9 mouse cellular contexts compared by ENCODE assay signal in genomic region chr1:134646261-134646962, GRCm38 (mm10). TPM values are rescaled to one million over a fixed set of nuclear protein-coding genes. Genes with fewer than 3 reads are reported as not detected.
A peak's percentile ranks its signal among the peaks of the same experiment; 100 is the strongest.
DNase-seq lines count a peak whose midpoint lies in the region; ATAC-seq and TF ChIP-seq lines count a peak whose summit lies in the region.
"Had no signal": no experiment of that assay in that cellular context is flagged by ENCODE, and none has a peak within 500 bp of the region (broad histone marks: within the 10 kb centered on the region; RNA-seq: fewer than 3 reads in every experiment).

Gene Syt2 (plus strand): TSS chr1:134646677.

- WGBS in forebrain, embryonic 15.5 days = 1% methylated on average over 54 of the region's 63 CpGs
- 1% methylated on average over 41 of the region's 63 CpGs for WGBS in intestine, postnatal 0 days
- WGBS in liver, adult 2 months = under 1% methylated on average over 63 of the region's 63 CpGs

- H3K4me1 ChIP-seq in forebrain, embryonic 15.5 days = peaks cover 16% of the 10 kb centered on the region
- H3K4me1 ChIP-seq in intestine, postnatal 0 days (replicated peaks; ENCODE audit: control insufficient read depth, insufficient read depth, low read length) = no peaks in the 10 kb centered on the region; the same call in 1 of the 2 replicates
- no peaks in the 10 kb centered on the region for H3K4me1 ChIP-seq in liver, adult 2 months (ENCODE audit: control insufficient read depth, insufficient read depth, low read length)

- H3K4me3 ChIP-seq in forebrain, embryonic 15.5 days = peak within 1 kb of the TSS; percentile 43
- H3K4me3 ChIP-seq in intestine, postnatal 0 days (ENCODE audit: low read depth, low read length) = peak within 1 kb of the TSS; percentile 54
- H3K4me3 ChIP-seq in liver, adult 2 months (ENCODE audit: insufficient read depth, low read depth, low read length) = peak within 1 kb of the TSS; percentile 42; the same call in 1 of the 2 replicates

- TF ChIP-seq CTCF in intestine, postnatal 0 days (IDR thresholded peaks at IDR 0.05; ENCODE audit: low read depth) = no peak
- no peak for TF ChIP-seq CTCF in liver, adult 2 months (IDR thresholded peaks at IDR 0.05; ENCODE audit: low read depth, low read length)

- peaks cover 57% of the 10 kb centered on the region for H3K27me3 ChIP-seq in forebrain, embryonic 15.5 days
- peaks cover 49% of the 10 kb centered on the region for H3K27me3 ChIP-seq in intestine, postnatal 0 days (replicated peaks; ENCODE audit: control insufficient read depth, insufficient read depth, low read length)
- H3K27me3 ChIP-seq in liver, adult 2 months (ENCODE audit: control insufficient read depth, insufficient read depth, low read length) = peaks cover 24% of the 10 kb centered on the region

- no peaks in the 10 kb centered on the region for H3K79me2 ChIP-seq in liver, adult 2 months (ENCODE audit: control insufficient read depth, insufficient read depth, low read length)

- no peak for DNase-seq in layer of hippocampus, adult 8-10 months (ENCODE audit: low spot score in 2 of 2)
- no peak for DNase-seq in layer of hippocampus, adult 11-12 months (ENCODE audit: low spot score)
- DNase-seq in cerebellum, adult 11-12 months = peak; percentile 82
- DNase-seq in liver, adult 2 months (ENCODE audit: extremely low read depth, low read depth, low spot score) = no peak
- DNase-seq in naive thymus-derived CD4-positive, alpha-beta T cell, adult 2 months (ENCODE audit: low read depth) = peak; percentile 13
- DNase-seq in urinary bladder, postnatal 25 days (ENCODE audit: low spot score) = no peak

- no peaks in the 10 kb centered on the region for H3K36me3 ChIP-seq in forebrain, embryonic 15.5 days
- H3K36me3 ChIP-seq in intestine, postnatal 0 days (ENCODE audit: control insufficient read depth, insufficient read depth) = no peaks in the 10 kb centered on the region
- no peaks in the 10 kb centered on the region for H3K36me3 ChIP-seq in liver, adult 2 months (ENCODE audit: control insufficient read depth, insufficient read depth, low read length)

- H3K9me3 ChIP-seq in forebrain, embryonic 15.5 days = no peaks in the 10 kb centered on the region
- no peaks in the 10 kb centered on the region for H3K9me3 ChIP-seq in intestine, postnatal 0 days (ENCODE audit: control insufficient read depth)

- H3K9ac ChIP-seq in forebrain, embryonic 15.5 days (replicated peaks) = peak within 1 kb of the TSS; percentile 23
- peak within 1 kb of the TSS; percentile 40 for H3K9ac ChIP-seq in intestine, postnatal 0 days (ENCODE audit: low read depth, low read length)
- H3K9ac ChIP-seq in liver, adult 2 months (ENCODE audit: low read depth, low read length) = no peak within 1 kb of the TSS

- H3K4me2 ChIP-seq in forebrain, embryonic 15.5 days (replicated peaks) = peak within 1 kb of the TSS; percentile 75
- peak within 1 kb of the TSS; percentile 86 for H3K4me2 ChIP-seq in intestine, postnatal 0 days (replicated peaks; ENCODE audit: low read depth)

- ATAC-seq in forebrain, embryonic 15.5 days (replicated peaks) = peak; percentile 72
- ATAC-seq in intestine, postnatal 0 days = no peak

- H3K27ac ChIP-seq in forebrain, embryonic 15.5 days (replicated peaks) = no peak within 1 kb of the TSS
- H3K27ac ChIP-seq in intestine, postnatal 0 days (ENCODE audit: low read depth, low read length) = no peak within 1 kb of the TSS
- H3K27ac ChIP-seq in liver, adult 2 months (replicated peaks; ENCODE audit: insufficient read depth, low read depth, low read length) = no peak within 1 kb of the TSS

- TF ChIP-seq POLR2A in liver, adult 2 months (IDR thresholded peaks at IDR 0.05; ENCODE audit: extremely low read depth, insufficient read depth, low read length) = no peak

RNA-seq across cellular contexts. Expression of gene Syt2, which starts in this region (rescaled TPM):
- 10 to 100 TPM; 31.6 to 35.4 (median 34.6) TPM for total RNA-seq in layer of hippocampus, adult 8-10 months (2022)
- polyA plus RNA-seq in forebrain, embryonic 15.5 days (2015; fragmentation: Nextera tagmentation; extraction: Ambion mirVana) = 1.2 and 1.8 TPM in 2 replicates
- polyA plus RNA-seq in intestine, postnatal 0 days (2015; fragmentation: Nextera tagmentation; extraction: Ambion mirVana) = 0.48 and 0.84 TPM in 2 replicates
- total RNA-seq in liver, adult 2 months (2014; rRNA removed) = not detected in 2 replicates
- polyA plus RNA-seq in liver, adult 2 months (2012; rRNA removed) = not detected in 2 replicates
- total RNA-seq: neutrophil, adult 5-6 weeks had no signal

Comparison
In these comparisons a context has a peak if more than half of its experiments do, and no peak if none do; other contexts are left out.
1. RNA of gene Syt2 (total RNA-seq): 31.6 to 35.4 TPM in layer of hippocampus, adult 8-10 months; not detected in liver, adult 2 months; every median in the first group is over 10 times any median in the second.
2. DNase-seq: peak in cerebellum, adult 11-12 months (single experiment) and naive thymus-derived CD4-positive, alpha-beta T cell, adult 2 months (single experiment); none in layer of hippocampus, adult 8-10 months (0 of 2), layer of hippocampus, adult 11-12 months (single experiment), liver, adult 2 months (single experiment) and urinary bladder, postnatal 25 days (single experiment).
3. Peak in every context shown above with its lines, with median percentiles within 50 percentile points of each other: H3K4me3 ChIP-seq.